Mouse (Mus musculus) myocyte (in vitro differentiated cells): ENCODE results near the gene Tnfsf4.

Source experiments
- CEBPB ChIP-seq: IDR thresholded peaks from 2 replicates; pipeline ENCODE4 v1.6.1; 2011; ENCODE audit warnings: mild to moderate bottlenecking, moderate library complexity; ENCODE audit not compliant: poor library complexity, insufficient read depth, severe bottlenecking
- E2F4 ChIP-seq: IDR thresholded peaks from one replicate; pipeline ENCODE4 v1.6.1; 2011; ENCODE audit warnings: mild to moderate bottlenecking, control low read depth, moderate library complexity; ENCODE audit not compliant: insufficient read depth
- MAX ChIP-seq: IDR thresholded peaks from one replicate; pipeline ENCODE4 v1.6.1; 2011; ENCODE audit warnings: low read depth, mild to moderate bottlenecking, control low read depth
- MYOD1 ChIP-seq, 3 experiments: IDR thresholded peaks; one replicate each; pipeline ENCODE4 v1.6.1; 2011; ENCODE audit warnings: control low read depth in 2 of 3, low read depth in 2 of 3, mild to moderate bottlenecking in 2 of 3, moderate library complexity in 1 of 3; ENCODE audit not compliant: insufficient read length in 2 of 3, control insufficient read depth in 1 of 3
- MYOG ChIP-seq, 3 experiments: IDR thresholded peaks; one replicate each; pipeline ENCODE4 v1.6.1; 2011; ENCODE audit warnings: control low read depth in 2 of 3, low read depth in 2 of 3, mild to moderate bottlenecking in 2 of 3; ENCODE audit not compliant: insufficient read length in 2 of 3, control insufficient read depth in 1 of 3, insufficient read depth in 1 of 3
- POLR2A ChIP-seq: IDR thresholded peaks from one replicate; pipeline ENCODE4 v1.6.1; 2011; ENCODE audit warnings: low read depth, mild to moderate bottlenecking, control low read depth, moderate library complexity; ENCODE audit not compliant: insufficient read length
- POLR2AphosphoS2 ChIP-seq: IDR thresholded peaks from one replicate; pipeline ENCODE4 v1.6.1; 2011; ENCODE audit warnings: low read depth, control low read depth; ENCODE audit not compliant: insufficient read length
- REST ChIP-seq: IDR thresholded peaks from one replicate; pipeline ENCODE4 v1.6.1; 2011; ENCODE audit warnings: mild to moderate bottlenecking, control low read depth, moderate library complexity; ENCODE audit not compliant: insufficient read depth, insufficient read length
- TCF3 ChIP-seq: IDR thresholded peaks from one replicate; pipeline ENCODE4 v1.6.1; 2011; ENCODE audit warnings: low read depth, control low read depth; ENCODE audit not compliant: insufficient read length
- USF1 ChIP-seq: IDR thresholded peaks from one replicate; pipeline ENCODE4 v1.6.1; 2011; ENCODE audit warnings: low read depth, mild to moderate bottlenecking, control low read depth, moderate library complexity

DNA sequence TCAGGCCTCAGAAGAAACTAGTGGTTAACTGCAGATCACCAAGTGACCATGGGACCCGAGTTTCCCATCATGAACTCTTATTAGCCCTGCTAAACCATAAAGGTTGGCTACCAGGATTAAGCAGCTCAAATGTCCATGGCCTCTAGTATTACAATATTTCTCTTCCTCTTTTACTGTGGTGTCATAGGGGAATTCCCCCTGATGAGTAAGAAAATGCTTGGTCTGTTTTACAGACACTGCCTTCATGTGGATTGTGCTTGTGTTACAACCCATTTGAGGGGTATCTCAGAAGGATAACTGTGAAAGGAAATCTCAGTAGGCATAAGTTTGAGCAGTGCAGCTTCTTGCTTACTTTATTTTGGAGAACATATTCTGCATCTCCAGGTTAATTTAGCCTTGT, 44.2 kb upstream of the Tnfsf4 start:
- TF ChIP-seq E2F4 (no peak), POLR2AphosphoS2 (no peak), MAX (no peak), USF1 (no peak), POLR2A (no peak), CEBPB (no peak), TCF3 (no peak), MYOD1 (IDR thresholded peaks at IDR 0.05; ENCODE audit: control insufficient read depth in 1 of 3, insufficient read length in 2 of 3, low read depth in 2 of 3) (no peak), MYOG (IDR thresholded peaks at IDR 0.05; ENCODE audit: control insufficient read depth in 1 of 3, insufficient read depth in 1 of 3, insufficient read length in 2 of 3, low read depth in 2 of 3) (no peak), REST (no peak)
